Mouse (Mus musculus) heart, embryonic 16.5 days (tissue): Measurements from ENCODE around the gene Hist2h4. TPM values are rescaled to one million over a fixed set of nuclear protein-coding genes. Genes with fewer than 3 reads are reported as not detected.

Experiments used
- ATAC-seq: fragments of 200-750 bp; cut with Nextera tagmentation; replicated peaks from 2 replicates; pipeline ENCODE4 v1.8.0; 2017; ENCODE audit warnings: moderate number of reproducible peaks; ENCODE audit not compliant: insufficient read depth, low FRiP score; ENCODE audit errors: extremely low read depth
- H3K27ac ChIP-seq: fragments of 300-500 bp; sonication (generic); 2 replicates; pipeline ENCODE4 v1.5.1; 2014; ENCODE audit warnings: mild to moderate bottlenecking, low read length, control low read depth, moderate library complexity
- H3K27me3 ChIP-seq: fragments of 300-500 bp; sonication (generic); 2 replicates; pipeline ENCODE4 v1.6.1; 2014; ENCODE audit warnings: low read length, mixed read lengths; ENCODE audit not compliant: control insufficient read depth, insufficient read depth
- H3K36me3 ChIP-seq: fragments of 300-500 bp; sonication (generic); 2 replicates; pipeline ENCODE4 v1.6.1; 2014; ENCODE audit not compliant: control insufficient read depth, insufficient read depth
- H3K4me1 ChIP-seq: fragments of 300-500 bp; sonication (generic); 2 replicates; pipeline ENCODE4 v1.6.1; 2014; ENCODE audit warnings: low read length, mixed read lengths; ENCODE audit not compliant: control insufficient read depth, insufficient read depth
- H3K4me2 ChIP-seq: fragments of 300-500 bp; sonication (generic); 2 replicates; pipeline ENCODE4 v1.6.1; 2014; ENCODE audit warnings: low read depth, mild to moderate bottlenecking, control low read depth, low read length
- H3K4me3 ChIP-seq: fragments of 300-500 bp; sonication (generic); 2 replicates; pipeline ENCODE4 v1.5.1; 2014; ENCODE audit warnings: mild to moderate bottlenecking, control low read depth, low read length
- H3K9ac ChIP-seq: fragments of 300-500 bp; sonication (generic); 2 replicates; pipeline ENCODE4 v1.6.1; 2014; ENCODE audit warnings: low read length, control low read depth
- H3K9me3 ChIP-seq: fragments of 300-500 bp; sonication (generic); replicated peaks from 2 replicates; pipeline ENCODE4 v1.6.1; 2016; ENCODE audit warnings: low read length; ENCODE audit not compliant: control insufficient read depth
- WGBS: fragments of 180-500 bp; shearing (Covaris S2); extraction: QIAGEN DNeasy Blood & Tissue Kit; methylation state at CpG from one replicate; pipeline ENCODE4 v1.1.7; 2014; 5-methylcytosine and 5-hydroxymethylcytosine counted together
- polyA plus RNA-seq: library from polyadenylated mRNA; unstranded; fragments of >200 nt; fragmentation: Nextera tagmentation; extraction: Ambion mirVana; gene quantifications from 2 replicates; pipeline ENCODE4 v1.2.1, GENCODE M21; 2015

The Hist2h4 gene
- polyA plus RNA-seq, 1 experiment from 2014 or later = 2.4 TPM

DNA sequence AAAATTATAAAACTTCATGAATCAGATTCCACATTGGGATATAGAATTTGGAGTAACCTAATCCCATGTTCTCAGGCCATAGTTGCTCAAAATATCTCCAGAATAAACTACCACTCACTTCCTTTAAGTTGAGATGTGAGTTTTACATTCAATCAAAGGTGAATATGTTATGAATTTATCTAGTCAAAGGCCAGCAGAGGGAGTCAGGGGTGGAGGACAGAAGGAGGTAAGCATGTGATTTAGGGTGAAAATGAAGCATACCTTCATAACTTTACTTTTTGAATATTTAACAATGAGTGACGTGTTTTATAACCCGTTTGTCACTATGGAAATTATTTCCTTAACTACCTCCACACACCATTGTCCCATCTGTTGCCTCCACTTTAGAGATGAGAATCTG, 28.2 kb downstream of the Hist2h4 start:
- Histone ChIP-seq H3K9me3 (no peaks in the 10 kb centered on the region), H3K9ac (no peak overlapping the region), H3K27ac (no peak overlapping the region), H3K4me2 (no peak overlapping the region), H3K4me3 (no peak overlapping the region), H3K4me1 (peaks cover 7% of the 10 kb centered on the region), H3K27me3 (no peaks in the 10 kb centered on the region), H3K36me3 (no peaks in the 10 kb centered on the region)
- 89% methylated on average over 2 of the region's 2 CpGs for WGBS
- no peak for ATAC-seq

DNA sequence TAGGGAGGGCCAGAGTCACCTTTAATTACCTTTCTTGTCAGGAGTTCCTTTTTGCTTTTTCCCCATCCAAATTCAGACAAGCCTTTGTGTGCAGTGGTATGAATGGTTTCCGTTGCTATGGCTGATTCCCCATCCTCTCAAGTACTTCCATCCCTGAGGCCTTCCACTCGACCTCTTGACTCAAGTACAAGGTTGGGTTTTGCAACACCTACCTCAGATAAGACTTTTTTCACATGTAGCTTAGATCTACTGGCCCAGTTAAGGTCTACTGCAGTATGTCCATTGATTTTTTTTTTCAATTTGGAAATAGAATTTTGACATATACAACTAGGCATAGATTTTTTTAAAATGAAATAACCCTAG, 31.4 kb downstream of the Hist2h4 start:
- ATAC-seq = no peak
- Histone ChIP-seq H3K4me1 (no peaks in the 10 kb centered on the region), H3K27ac (no peak overlapping the region), H3K27me3 (no peaks in the 10 kb centered on the region), H3K36me3 (no peaks in the 10 kb centered on the region), H3K9me3 (no peaks in the 10 kb centered on the region), H3K9ac (no peak overlapping the region), H3K4me3 (no peak overlapping the region), H3K4me2 (no peak overlapping the region)
- WGBS = 41% methylated on average over 2 of the region's 2 CpGs

DNA sequence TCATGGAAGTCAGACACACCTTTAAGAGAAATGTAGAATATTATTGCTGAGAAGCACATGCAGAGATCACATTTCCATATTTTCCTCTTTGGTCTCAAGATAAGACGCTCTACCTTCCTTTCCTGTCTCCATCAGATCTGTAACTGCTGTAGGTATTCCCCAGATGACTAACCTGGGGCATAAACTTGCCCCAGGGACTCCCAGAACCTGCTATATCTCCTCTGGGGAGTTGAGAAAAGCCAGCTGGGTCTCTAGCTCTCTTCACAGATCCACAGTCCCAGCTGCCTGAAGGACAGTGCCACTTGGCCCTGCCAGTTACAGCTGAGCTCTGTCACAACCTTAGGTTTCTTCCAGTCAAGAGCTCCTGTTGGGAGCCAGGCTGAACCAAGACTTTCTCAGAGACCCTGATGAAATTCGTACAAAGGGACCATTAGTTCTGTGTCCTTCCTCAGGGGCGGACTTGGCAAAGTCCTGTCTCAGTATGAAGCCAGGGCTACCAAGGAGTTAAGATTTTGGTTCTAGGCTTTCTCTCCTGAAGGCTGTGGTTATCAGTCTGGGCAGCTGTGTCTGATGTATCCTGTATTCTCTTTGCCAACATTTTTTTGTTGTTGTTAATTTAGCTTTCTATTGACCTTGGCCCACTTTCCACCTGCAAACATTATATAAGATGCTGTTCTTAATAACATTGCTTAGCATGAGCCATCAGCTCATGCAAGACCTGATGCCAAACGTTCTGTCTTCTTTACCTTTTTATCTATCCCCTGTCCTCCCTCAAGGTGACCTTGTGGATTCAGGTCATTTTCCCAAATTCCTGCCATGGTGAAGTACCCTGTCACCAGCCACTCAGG, 32.0 kb downstream of the Hist2h4 start:
- Histone ChIP-seq H3K36me3 (no peaks in the 10 kb centered on the region), H3K4me2 (no peak overlapping the region), H3K4me1 (no peaks in the 10 kb centered on the region; the same call in 1 of the 2 replicates), H3K27ac (no peak overlapping the region), H3K4me3 (no peak overlapping the region), H3K27me3 (no peaks in the 10 kb centered on the region), H3K9me3 (no peaks in the 10 kb centered on the region), H3K9ac (no peak overlapping the region)
- ATAC-seq = no peak
- WGBS = 55% methylated on average over 4 of the region's 4 CpGs

DNA sequence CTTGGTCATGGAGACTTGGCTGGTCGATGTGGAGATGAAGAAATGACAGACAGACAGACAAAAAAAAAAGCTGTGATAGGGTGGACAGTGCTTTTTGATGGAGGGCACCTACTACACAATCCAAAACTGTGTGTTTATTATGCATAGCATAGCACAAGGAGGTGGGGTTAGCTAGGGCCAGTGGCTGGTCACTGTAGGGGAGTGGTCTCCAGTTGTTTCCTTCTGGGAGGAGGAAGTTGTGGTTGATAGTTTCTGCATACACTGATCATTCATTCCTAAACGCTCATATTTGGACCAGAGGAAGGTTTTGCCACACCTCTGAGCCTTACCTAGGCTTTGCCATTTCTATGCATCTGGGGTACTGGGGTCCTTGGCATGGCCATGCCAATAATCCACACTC, 32.7 kb downstream of the Hist2h4 start:
- Histone ChIP-seq H3K4me1 (no peaks in the 10 kb centered on the region; the same call in 1 of the 2 replicates), H3K27ac (no peak overlapping the region), H3K36me3 (no peaks in the 10 kb centered on the region), H3K27me3 (no peaks in the 10 kb centered on the region), H3K4me3 (no peak overlapping the region), H3K4me2 (no peak overlapping the region), H3K9ac (no peak overlapping the region), H3K9me3 (no peaks in the 10 kb centered on the region)
- WGBS = 79% methylated on average over 2 of the region's 2 CpGs
- ATAC-seq = no peak

DNA sequence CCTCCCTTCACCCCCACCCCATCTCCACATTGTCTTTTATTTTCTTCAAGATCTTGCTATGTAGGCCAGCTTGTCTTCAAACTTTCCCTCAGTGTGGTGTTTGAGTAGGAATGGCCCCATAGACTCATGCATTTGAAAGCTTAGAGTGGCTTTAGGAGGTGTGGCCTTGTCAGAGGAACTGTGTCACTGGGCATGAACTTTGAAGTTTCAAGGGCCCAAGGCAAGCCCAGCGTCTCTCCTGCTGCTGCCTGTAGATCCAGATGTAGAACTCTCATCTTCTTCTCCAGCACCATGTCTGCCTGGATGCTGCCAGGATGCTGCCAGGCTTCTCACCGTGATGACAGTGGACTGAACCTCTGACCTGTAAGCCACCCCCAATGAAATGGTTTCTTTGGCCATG, 34.3 kb downstream of the Hist2h4 start:
- H3K9me3 ChIP-seq = no peaks in the 10 kb centered on the region
- no peaks in the 10 kb centered on the region for H3K36me3 ChIP-seq
- no peak overlapping the region for H3K9ac ChIP-seq
- WGBS = 53% methylated on average over 2 of the region's 2 CpGs
- no peak overlapping the region for H3K27ac ChIP-seq
- no peaks in the 10 kb centered on the region for H3K27me3 ChIP-seq
- peaks cover 2% of the 10 kb centered on the region; the same call in 1 of the 2 replicates for H3K4me1 ChIP-seq
- ATAC-seq = no peak
- H3K4me3 ChIP-seq = no peak overlapping the region
- H3K4me2 ChIP-seq = no peak overlapping the region

DNA sequence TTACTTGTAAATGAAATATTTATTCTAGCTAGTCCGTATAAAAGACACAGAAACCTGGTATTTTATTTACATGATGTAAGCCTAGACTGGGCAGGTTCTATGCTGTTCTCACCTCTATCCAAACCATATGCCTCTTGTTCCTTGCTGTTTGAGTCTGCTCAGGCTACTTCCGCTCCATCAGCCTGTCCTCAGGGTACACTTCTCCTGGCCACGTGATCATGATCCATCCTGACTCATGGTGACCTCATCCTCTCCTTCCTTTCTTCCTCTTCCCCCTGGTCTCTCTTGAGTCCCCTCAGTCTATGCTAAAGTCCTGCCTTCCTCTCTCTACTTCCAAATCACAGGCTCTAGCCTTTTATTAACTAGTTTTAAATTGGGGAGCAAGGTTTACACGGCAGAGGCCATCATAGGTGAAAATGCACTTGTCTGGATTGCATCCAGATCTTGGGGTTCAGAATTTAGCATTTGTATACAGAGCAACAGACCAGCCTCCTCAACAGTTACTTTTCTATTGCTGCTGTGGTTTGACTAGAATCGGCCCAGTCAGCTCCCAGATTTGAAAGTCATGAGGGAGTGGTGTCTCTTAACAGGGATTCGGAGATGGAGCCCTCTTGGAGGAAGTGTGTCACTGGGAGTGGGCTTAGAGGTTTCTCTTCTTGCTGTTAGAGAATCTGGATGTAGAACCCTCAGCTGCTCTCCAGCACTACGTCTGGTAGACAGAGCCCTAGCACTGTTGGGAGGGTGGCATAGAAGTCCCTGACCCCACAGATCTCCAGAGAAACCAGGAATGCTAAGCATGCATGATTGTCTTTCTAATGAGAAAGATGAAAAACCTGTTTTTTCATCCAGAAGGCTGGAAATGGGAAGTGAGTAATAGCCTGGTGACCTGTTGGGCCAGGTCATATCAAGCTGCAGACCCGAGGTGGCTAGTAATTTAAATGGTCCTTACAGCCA, 36.1 kb downstream of the Hist2h4 start:
- no peaks in the 10 kb centered on the region for H3K9me3 ChIP-seq
- H3K9ac ChIP-seq = no peak overlapping the region
- no peak overlapping the region for H3K4me3 ChIP-seq
- no peak for ATAC-seq
- WGBS = 60% methylated on average over 8 of the region's 8 CpGs
- no peaks in the 10 kb centered on the region for H3K27me3 ChIP-seq
- H3K36me3 ChIP-seq = no peaks in the 10 kb centered on the region
- no peak overlapping the region for H3K27ac ChIP-seq
- H3K4me2 ChIP-seq = no peak overlapping the region
- peaks cover 17% of the 10 kb centered on the region for H3K4me1 ChIP-seq

DNA sequence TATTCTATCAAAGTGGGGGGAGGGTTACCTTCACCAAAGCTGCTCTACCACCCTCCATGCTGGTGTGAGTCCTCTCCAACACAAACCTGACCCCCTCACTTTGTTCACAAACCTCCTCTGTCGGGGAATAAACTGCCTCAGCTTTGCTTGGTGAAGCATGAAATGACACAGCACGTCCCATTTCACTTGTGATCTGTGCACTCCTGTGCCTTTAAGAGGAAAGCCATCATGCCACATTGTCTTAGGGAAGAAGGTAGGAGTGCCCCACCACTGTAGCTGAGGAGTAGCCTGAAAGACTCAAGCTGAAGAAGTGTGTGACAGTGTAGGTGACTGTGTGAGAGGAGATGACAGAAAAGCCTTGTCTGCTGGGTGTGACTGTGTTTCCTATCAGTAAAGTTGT, 37.7 kb downstream of the Hist2h4 start:
- no peaks in the 10 kb centered on the region for H3K27me3 ChIP-seq
- H3K4me1 ChIP-seq = peaks cover 22% of the 10 kb centered on the region
- H3K4me3 ChIP-seq = no peak overlapping the region
- H3K4me2 ChIP-seq = no peak overlapping the region
- H3K9me3 ChIP-seq = no peaks in the 10 kb centered on the region
- peak overlapping the region; percentile 21; the same call in 1 of the 2 replicates for H3K9ac ChIP-seq
- no peaks in the 10 kb centered on the region for H3K36me3 ChIP-seq
- no peak overlapping the region for H3K27ac ChIP-seq
- WGBS = 29% methylated on average over 2 of the region's 2 CpGs
- no peak for ATAC-seq

DNA sequence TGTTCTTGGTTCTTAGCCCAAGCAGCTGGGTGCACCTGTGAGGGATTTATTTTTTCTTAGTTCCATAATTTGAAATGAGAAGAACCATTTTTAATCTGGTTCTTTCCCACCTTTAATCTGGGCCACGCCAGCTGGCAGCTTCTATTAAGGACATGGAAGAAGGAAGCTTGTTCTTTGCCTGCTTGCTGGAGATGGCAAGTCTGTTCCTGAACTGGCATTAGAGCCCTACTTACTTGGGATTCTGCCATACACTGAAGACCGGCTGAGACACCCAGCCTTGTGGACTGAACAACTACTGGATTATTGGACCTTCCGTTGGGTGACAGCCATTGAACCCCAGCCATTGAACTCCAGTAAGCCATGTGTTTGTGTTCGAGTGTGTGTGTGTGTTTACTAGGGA, 40.3 kb downstream of the Hist2h4 start:
- Histone ChIP-seq H3K27me3 (no peaks in the 10 kb centered on the region), H3K4me1 (peaks cover 28% of the 10 kb centered on the region), H3K9ac (no peak overlapping the region), H3K36me3 (no peaks in the 10 kb centered on the region), H3K9me3 (no peaks in the 10 kb centered on the region), H3K4me2 (peak overlapping the region; percentile 91), H3K4me3 (no peak overlapping the region), H3K27ac (no peak overlapping the region)
- 89% methylated on average over 4 of the region's 4 CpGs for WGBS
- ATAC-seq = no peak

DNA sequence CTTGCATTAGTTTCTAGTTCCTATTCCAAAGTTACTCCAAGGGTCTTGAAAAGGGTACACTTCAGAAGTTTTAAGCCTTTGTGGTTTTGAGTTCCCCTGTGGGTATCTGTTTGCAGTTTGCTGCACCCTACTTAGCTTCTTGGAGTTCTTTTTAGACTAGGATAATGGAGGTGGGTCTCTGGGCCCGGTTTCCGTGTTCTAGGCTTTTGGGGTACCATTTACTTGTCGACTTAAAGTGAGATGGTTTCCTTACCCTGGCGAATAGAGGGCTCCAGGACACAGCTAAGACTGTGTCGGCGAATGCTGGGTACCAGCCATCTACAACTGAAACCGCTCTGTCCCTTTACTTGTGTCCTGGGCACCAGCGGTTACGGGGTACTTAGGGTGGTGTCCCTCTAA, 41.5 kb downstream of the Hist2h4 start:
- Histone ChIP-seq H3K4me3 (peak overlapping the region; percentile 77), H3K27me3 (no peaks in the 10 kb centered on the region), H3K9me3 (no peaks in the 10 kb centered on the region), H3K9ac (peak overlapping the region; percentile 81), H3K27ac (peak overlapping the region; percentile 100), H3K4me2 (peak overlapping the region; percentile 91), H3K36me3 (no peaks in the 10 kb centered on the region), H3K4me1 (peaks cover 28% of the 10 kb centered on the region)
- ATAC-seq = no peak
- 25% methylated on average over 9 of the region's 9 CpGs for WGBS
